Mouse (Mus musculus) CD4-positive, CD25-positive, alpha-beta regulatory T cell, adult 2 months (primary cell): ENCODE data around the gene Trak1.

ENCODE experiments used
- DNase-seq: peaks from one replicate; pipeline ENCODE4 v3.0.0-alpha.2; 2012; ENCODE audit warnings: low read depth, low spot score

The Trak1 gene

GRCm38 (mm10) chr9:121297171-121298064 is at the start of gene Trak1:
Gene Trak1 (plus strand): TSS chr9:121297502.
- peak; percentile 87 for DNase-seq

- DNase-seq, result peak; percentile 93
Measured at GRCm38 (mm10) chr9:121247956-121248775, 49.1 kb upstream of the Trak1 start.

- DNase-seq, result no peak
Measured at GRCm38 (mm10) chr9:121249805-121250204, 47.5 kb upstream of the Trak1 start.

DNA sequence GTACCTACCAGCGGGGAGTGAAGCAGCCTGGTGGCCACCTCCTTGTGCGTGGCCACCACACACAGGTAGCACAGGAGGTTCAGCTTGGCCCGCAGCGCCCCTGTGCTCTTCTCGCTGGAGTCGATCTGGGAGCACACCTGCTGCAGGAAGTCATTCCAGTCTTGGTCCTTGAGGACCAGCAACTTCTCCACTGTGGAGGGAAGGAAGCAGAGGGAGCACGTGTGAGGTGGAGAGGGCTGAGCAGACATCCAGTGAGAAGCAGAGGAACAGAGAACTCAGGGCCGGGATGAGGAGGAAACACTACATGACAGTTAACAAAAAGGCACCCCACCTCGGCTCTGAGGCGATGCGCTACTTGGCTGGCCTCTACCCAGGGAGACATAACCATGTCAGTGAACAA is 46.4 kb upstream of the Trak1 start:
- no peak for DNase-seq

DNA sequence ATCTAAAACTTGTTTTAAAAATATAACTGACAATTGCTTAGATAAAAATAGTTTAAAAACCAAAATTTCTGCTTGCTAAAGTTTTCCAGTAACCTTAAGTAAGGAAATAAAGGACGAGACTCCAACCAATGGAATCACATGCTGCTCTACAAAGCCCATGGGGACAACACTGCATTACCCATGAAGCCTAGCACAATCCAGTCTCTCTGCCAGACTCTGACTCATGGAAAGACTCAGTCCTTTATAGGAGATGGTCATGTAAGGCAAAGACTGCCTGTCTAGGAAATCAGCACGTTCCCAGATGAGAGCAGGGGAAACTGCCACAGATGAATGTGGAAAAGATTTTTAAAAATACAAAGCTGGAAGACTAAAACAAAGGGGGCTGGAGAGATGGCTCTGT is 43.3 kb upstream of the Trak1 start:
- DNase-seq, result no peak

DNA sequence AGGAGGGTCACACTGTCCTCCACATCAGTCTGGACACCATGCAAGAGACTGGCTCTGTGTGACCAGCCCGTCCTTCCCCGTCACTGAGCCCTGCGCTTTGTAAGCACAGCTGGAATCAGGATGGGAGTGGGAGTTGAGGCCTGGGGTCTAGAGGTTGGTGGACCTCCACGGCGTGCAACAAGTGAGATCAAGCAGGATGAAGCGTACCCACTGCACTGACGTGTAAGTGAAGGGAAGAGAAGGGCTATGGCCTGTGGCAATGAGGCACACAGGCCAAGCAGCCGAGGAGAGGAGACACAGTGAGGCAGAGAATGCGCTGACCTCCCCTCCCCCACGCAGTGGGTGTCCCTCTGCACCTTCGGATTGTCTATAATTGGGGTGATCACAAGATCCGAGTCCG is 42.5 kb upstream of the Trak1 start:
- DNase-seq, result no peak

DNA sequence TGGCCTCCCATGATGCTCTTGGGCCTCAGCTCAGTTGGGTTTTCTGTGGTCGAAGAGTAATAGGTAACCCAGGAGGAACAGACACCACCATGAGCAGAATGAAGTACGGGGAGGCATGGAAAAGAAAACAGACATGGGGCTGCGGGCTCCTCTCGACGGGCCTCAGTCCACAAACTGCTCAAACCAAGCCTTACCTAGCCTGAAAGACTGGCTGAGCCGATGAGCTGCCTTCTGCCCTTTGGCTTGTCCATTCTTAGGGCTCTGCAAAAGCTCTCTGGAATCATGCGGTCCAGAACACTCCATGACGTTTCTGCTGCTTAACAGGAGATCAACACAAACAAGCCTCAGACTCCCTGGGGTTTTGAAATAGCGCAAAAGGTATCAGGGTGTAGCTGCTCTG is 40.2 kb upstream of the Trak1 start:
- no peak for DNase-seq

GRCm38 (mm10) chr9:121265307-121265706 is 32.0 kb upstream of the Trak1 start:
- DNase-seq, result no peak

DNA sequence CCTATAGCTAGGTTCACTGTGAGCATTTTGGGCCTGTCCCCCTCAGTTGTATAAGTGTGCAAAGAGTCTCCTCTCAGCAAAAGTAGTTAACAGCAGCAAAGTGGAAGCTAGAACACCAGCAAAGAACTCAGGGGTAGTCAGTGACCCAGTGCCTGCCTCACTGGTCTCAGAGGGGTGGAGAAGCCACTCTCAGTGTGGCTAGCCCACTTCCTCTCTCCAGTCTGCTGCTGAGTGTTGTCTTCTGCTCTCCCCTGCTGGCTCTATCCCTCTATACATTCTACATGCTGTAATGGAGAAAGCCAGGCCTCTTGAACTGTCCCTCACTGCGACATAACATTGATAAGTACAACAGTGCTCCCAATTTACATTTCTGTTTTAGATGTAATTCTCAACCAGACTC is 26.2 kb upstream of the Trak1 start:
- no peak for DNase-seq

DNA sequence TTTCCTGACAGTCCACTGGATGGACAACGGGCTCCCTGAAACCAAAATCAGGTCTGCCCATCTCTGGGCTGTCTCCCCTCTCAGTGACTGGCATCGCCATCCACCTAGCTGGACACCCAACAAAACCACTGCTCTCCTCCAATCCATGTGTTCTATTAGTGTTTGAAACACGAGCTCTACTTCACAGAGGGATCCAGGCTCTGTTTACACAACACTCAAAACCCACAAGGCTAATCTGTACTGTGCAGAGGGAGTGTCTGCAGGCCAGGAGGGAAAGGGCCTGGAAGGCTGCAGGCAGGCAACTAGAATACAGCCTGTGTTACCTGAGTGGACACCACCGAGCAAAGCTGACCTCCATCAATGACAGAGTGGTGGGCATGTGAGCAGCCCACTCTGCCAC is 25.7 kb upstream of the Trak1 start:
- DNase-seq, result no peak

DNA sequence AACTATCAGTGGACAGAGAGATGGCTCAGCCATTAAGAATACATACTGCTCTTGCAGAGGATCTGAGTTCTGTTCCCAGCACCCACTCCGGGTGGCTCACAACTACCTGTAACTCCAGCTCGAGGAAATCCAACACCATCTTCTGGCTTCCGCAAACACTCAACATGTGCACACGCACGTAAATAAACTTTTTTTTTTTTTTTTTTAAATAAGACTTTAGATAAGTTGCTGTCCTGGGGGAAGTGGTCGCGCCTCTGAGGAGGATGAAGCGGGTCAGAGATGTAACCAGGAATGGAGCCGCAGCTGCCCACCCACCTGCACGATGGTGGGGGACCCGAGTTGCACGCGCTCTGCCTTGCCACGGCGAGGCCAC is 20.6 kb upstream of the Trak1 start:
- DNase-seq, result no peak

DNA sequence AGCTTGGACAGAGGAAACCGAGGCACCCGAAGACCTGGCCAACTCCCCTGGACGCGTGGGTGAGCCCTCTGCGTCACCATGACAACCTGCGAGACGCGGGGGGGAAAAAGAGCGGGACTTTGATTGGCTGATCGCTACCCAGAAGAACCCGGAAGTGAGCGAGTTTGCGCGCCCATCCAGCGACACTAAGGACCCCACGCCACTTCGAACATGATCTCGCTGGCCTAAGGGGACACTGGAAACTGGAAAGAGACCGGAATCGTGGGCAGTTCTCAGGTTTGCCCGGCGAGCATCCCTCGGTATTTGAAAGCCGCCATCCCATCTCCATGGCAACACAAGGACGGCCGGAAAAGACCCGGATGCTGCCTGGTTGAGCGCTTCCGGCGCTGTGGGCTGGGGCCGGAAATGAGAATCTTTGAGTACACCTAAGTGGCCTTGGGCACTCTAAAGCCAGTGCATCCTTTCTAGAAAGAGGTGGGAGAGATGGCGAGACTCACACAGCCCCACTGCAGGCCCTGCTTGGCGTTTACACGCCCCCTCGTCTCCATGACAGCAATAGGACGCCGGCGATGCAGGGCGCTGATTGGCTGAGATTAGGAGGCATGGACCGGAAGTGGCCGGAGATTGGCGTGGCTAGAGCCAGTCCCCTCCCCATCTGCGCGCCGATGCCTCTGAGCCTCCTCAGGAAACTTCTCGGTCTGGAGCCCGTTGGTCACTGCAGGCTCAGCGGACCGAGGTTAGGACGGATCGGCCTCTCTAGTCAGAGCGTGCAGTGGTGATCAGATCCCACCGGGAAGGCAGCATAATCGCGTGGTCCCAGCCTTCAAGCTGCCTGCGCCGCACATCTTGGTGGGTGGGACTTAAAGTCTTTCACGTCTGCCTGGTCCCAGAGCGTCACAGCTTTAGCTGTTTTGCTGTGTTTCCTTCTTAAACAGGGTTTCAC is 19.9 kb upstream of the Trak1 start, which contains the start of gene Ulk4:
Gene Ulk4 (minus strand): TSS at position 80 of the 943 bp plus-strand sequence.
- DNase-seq, result peak; percentile 91

- no peak for DNase-seq
Measured at GRCm38 (mm10) chr9:121279216-121279615, 18.1 kb upstream of the Trak1 start.

- no peak for DNase-seq
Measured at GRCm38 (mm10) chr9:121281891-121282290, 15.4 kb upstream of the Trak1 start.

- peak; percentile 60 for DNase-seq
Measured at GRCm38 (mm10) chr9:121283620-121284185, 13.6 kb upstream of the Trak1 start.

DNA sequence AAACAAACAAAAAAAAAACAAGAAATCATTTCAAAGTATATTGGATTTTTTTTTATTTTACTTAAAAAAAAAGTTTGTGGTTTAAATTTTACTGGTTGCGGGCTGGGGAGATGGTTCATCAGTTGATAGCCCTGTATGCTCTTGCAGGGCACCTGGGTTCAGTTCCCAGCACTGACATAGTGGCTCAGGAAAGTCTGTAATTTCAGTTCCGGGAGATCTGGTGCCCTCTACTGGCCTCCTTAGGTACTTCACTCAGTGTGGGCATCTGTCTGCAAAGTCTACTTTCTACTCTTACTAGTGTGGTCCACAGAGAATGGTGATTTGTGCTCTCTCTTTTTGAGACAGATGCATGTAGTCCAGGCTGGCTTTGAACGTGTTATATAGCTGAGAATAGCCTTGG is 12.9 kb upstream of the Trak1 start:
- DNase-seq, result peak; percentile 75

DNA sequence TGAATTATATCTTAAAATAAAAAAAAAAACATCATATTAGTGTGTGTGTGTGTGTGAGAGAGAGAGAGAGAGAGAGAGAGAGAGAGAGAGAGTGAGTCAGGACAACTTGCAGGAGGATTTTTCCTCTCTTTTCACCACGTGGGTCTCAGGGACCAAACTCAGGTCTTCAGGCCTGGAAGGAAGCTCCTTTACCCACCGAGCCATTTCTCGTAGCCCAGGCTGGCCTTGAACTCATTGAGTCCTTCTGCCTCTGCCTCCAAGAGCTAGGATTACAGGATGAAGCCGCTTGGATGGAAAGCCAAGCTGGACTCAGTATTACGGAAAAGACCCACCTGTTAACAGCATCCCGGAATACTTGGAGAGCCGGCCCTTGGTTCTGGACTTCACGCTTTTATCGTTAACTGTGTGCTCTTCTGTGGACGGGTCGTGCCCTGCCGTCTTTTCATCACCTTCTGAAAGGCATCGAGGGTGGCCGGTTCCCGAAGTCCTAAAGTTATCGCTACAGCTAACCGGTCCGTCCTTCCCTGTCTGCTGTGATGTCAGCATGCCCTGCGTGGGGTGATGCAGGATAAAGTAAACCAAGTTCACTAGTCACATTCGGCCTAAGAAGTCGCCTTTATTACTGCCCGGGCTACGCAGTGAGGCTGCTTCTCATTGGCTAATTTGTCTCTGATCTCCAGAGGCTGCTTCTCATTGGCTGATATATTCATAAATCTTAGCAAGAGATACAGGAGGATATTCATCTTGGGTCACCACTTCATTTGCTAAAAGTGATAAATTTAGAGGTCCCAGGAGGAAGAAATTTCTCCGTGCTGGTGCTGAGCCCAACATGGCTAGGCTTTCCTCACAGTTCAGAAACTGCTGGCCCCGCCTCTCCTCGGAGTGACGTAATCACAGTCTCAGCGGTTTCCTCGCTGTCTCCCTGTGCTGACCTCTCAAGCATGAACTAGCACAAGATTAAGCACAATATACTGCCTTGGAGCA is 11.7 kb upstream of the Trak1 start:
- peak; percentile 80 for DNase-seq

GRCm38 (mm10) chr9:121286325-121286901 is 10.9 kb upstream of the Trak1 start:
- DNase-seq, result no peak

DNA sequence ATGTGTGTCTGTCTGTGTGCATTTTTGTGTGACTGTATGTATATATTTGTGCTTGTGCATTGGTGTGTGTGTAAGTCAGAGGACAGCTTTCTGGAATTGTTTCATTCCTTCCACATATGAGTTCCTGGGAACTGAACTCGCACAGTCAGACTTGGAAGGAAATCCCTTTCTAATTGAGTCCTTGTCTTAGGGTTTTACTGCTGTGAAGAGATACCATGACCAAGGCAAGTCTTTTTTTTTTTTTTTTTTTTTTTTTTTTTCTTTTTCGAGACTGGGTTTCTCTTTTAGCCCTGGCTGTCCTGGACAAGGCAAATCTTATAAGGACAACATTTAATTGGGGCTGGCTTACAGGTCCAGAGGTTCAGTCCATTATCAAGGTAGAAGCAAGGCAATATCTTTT is 6.0 kb upstream of the Trak1 start:
- DNase-seq, result no peak

DNA sequence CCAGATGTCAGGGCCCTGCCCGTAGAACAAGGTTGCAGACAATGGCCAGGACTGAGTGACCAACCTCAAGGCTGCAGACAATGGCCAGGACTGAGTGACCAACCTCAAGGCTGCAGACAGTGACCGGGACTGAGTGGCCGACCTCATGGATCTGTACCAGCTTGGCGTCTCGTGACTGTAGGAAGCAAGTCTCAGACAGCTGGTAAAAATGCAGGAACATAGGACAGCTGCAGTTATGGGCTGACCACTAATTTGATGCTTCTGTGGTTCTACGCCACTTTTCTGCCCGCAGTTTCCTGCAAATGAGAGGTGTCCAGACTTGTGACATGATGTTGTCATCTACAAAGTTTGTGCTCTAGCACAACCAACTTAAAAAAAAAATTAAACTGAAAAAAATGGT is 4.1 kb upstream of the Trak1 start:
- no peak for DNase-seq
